9 mouse cellular contexts compared by ENCODE assay signal in the genomic region with DNA sequence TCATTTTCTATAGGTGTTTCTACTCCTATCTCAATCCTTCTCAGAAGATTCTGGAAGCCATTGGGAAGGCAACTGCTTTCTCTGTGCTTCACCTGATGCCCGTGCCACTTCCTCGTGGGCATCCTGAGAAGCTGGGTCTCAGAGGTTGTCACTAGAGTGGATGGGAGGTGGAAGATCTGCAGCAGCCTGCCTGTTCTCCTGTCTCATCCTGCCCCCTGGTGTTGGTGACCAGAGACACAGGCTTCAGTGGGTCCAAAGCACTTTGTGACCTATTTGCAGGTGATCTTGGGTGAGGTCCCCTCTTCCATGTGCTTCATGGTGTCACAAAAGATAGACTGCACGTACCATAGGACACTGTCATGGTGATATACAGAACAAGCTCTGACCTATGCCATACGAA. TPM values are rescaled to one million over a fixed set of nuclear protein-coding genes. Genes with fewer than 3 reads are reported as not detected.
DNase-seq lines count a peak whose midpoint lies in the region; ATAC-seq and TF ChIP-seq lines count a peak whose summit lies in the region.
"Had no signal": no experiment of that assay in that cellular context is flagged by ENCODE, and none has a peak within 500 bp of the region (broad histone marks: within the 10 kb centered on the region; RNA-seq: fewer than 3 reads in every experiment).

No protein-coding gene starts in this region.

- no peaks in the 10 kb centered on the region for H3K36me3 ChIP-seq in hindbrain, embryonic 16.5 days (ENCODE audit: control insufficient read depth, insufficient read depth, low read length)
- H3K36me3 ChIP-seq: embryonic facial prominence, embryonic 15.5 days had no signal

- DNase-seq in CD4-positive, CD25-positive, alpha-beta regulatory T cell, adult 2 months (ENCODE audit: low read depth, low spot score) = peak; percentile 21
- DNase-seq in layer of hippocampus, adult 2 months (ENCODE audit: low spot score in 2 of 2) = peak in 1 of 2 experiments; percentile 65
- no peak for DNase-seq in layer of hippocampus, adult 9-11 months
- peak; percentile 20 to 26 for DNase-seq in adrenal gland, postnatal 36 days
- DNase-seq in urinary bladder, postnatal 14 days (ENCODE audit: low spot score) = no peak

- WGBS in hindbrain, embryonic 16.5 days = 52% methylated on average over 4 of the region's 4 CpGs

- H3K4me1 ChIP-seq in hindbrain, embryonic 16.5 days (ENCODE audit: control insufficient read depth, insufficient read depth, low read depth, low read length) = no peaks in the 10 kb centered on the region; the same call in 1 of the 2 replicates

- H3K9me3 ChIP-seq in hindbrain, embryonic 16.5 days (ENCODE audit: control insufficient read depth, low read length) = no peaks in the 10 kb centered on the region
- H3K9me3 ChIP-seq: embryonic facial prominence, embryonic 15.5 days had no signal

- H3K27me3 ChIP-seq in hindbrain, embryonic 16.5 days (replicated peaks; ENCODE audit: control insufficient read depth, insufficient read depth, low read length) = 0 out of 2 replicates have a peak, but pooled peaks cover under 1% of the 10 kb centered on the region

- no peak overlapping the region for H3K4me2 ChIP-seq in hindbrain, embryonic 16.5 days (ENCODE audit: low read length)
- H3K4me2 ChIP-seq: embryonic facial prominence, embryonic 15.5 days had no signal

- no peak for ATAC-seq in CD4-positive, CD25-positive, alpha-beta regulatory T cell, adult 4 months
- peak; percentile 45; the same call in 1 of the 2 replicates for ATAC-seq in hindbrain, embryonic 16.5 days
- ATAC-seq in megakaryocyte progenitor cell, adult 5-6 weeks (replicated peaks; ENCODE audit: poor library complexity) = peak; percentile 64; the same call in 1 of the 2 replicates

- H3K4me3 ChIP-seq in layer of hippocampus, adult 2 months = no peak overlapping the region
- H3K4me3 ChIP-seq in hindbrain, embryonic 16.5 days (ENCODE audit: low read length) = no peak overlapping the region
- H3K4me3 ChIP-seq: embryonic facial prominence, embryonic 15.5 days had no signal

- peak; percentile 86 for TF ChIP-seq CTCF in layer of hippocampus, adult 2 months (conservative IDR thresholded peaks at IDR 0.05)

- no peak overlapping the region for H3K27ac ChIP-seq in layer of hippocampus, adult 2 months
- H3K27ac ChIP-seq in hindbrain, embryonic 16.5 days (ENCODE audit: low read depth, low read length) = no peak overlapping the region
- H3K27ac ChIP-seq: embryonic facial prominence, embryonic 15.5 days had no signal

- H3K9ac ChIP-seq in hindbrain, embryonic 16.5 days (ENCODE audit: low read depth, low read length) = no peak overlapping the region
- H3K9ac ChIP-seq: embryonic facial prominence, embryonic 15.5 days had no signal

RNA-seq across cellular contexts. Expression of a gene that starts 13.8 kb away (rescaled TPM):
- 100 to 1,000 TPM; 103 to 106 TPM for polyA plus RNA-seq in CD4-positive, CD25-positive, alpha-beta regulatory T cell, adult 4 months (2017; shearing (Covaris generic))
- 10 to 100 TPM; 25.5 to 28.8 TPM for total RNA-seq in layer of hippocampus, adult 2 months (2021)
- total RNA-seq in adrenal gland, postnatal 36 days (2021) = 10 to 100 TPM; 18.8 to 21.4 TPM
- polyA plus RNA-seq in hindbrain, embryonic 16.5 days (2015; fragmentation: Nextera tagmentation; extraction: Ambion mirVana) = 53.5 and 55.5 TPM in 2 replicates
- total RNA-seq in megakaryocyte progenitor cell, adult 5-6 weeks (2015) = 50.8 and 61.9 TPM in 2 replicates
- 48.3 and 55.0 TPM in 2 replicates for total RNA-seq in megakaryocyte progenitor cell, adult 5-6 weeks (2017)

RNA-seq across cellular contexts. Expression of a gene that starts 31.7 kb away (rescaled TPM):
- polyA plus RNA-seq in CD4-positive, CD25-positive, alpha-beta regulatory T cell, adult 4 months (2017; shearing (Covaris generic)) = 10 to 100 TPM; 14.8 to 23.5 TPM
- total RNA-seq in layer of hippocampus, adult 2 months (2021) = 10 to 100 TPM; 17.2 to 18.3 TPM
- 1 to 10 TPM; 2.9 to 3.7 TPM for total RNA-seq in adrenal gland, postnatal 36 days (2021)
- 8.5 and 9.6 TPM in 2 replicates for polyA plus RNA-seq in hindbrain, embryonic 16.5 days (2015; fragmentation: Nextera tagmentation; extraction: Ambion mirVana)
- total RNA-seq in megakaryocyte progenitor cell, adult 5-6 weeks (2015) = 8.6 and 11.4 TPM in 2 replicates
- 13.7 and 14.1 TPM in 2 replicates for total RNA-seq in megakaryocyte progenitor cell, adult 5-6 weeks (2017)

RNA-seq across cellular contexts. Expression of a gene that starts 31.8 kb away (rescaled TPM):
- 1 to 10 TPM; 2.7 to 3.1 TPM for polyA plus RNA-seq in CD4-positive, CD25-positive, alpha-beta regulatory T cell, adult 4 months (2017; shearing (Covaris generic))
- total RNA-seq in layer of hippocampus, adult 2 months (2021) = 10 to 100 TPM; 31.6 to 34.8 TPM
- 10 to 100 TPM; 25.3 to 28.2 TPM for total RNA-seq in adrenal gland, postnatal 36 days (2021)
- polyA plus RNA-seq in hindbrain, embryonic 16.5 days (2015; fragmentation: Nextera tagmentation; extraction: Ambion mirVana) = 16.5 and 17.1 TPM in 2 replicates
- 7.0 and 7.4 TPM in 2 replicates for total RNA-seq in megakaryocyte progenitor cell, adult 5-6 weeks (2015)
- total RNA-seq in megakaryocyte progenitor cell, adult 5-6 weeks (2017) = 4.7 and 5.6 TPM in 2 replicates

Comparison
In these comparisons a context has a peak if more than half of its experiments do, and no peak if none do; other contexts are left out.
1. DNase-seq: peak in CD4-positive, CD25-positive, alpha-beta regulatory T cell, adult 2 months (single experiment) and adrenal gland, postnatal 36 days (2 of 2); none in layer of hippocampus, adult 9-11 months (single experiment) and urinary bladder, postnatal 14 days (single experiment).